Mouse (Mus musculus) embryo, embryonic 10 days (tissue): ENCODE measurements around the gene Slc35f3.

Experiments used
- DNase-seq: peaks from one replicate; pipeline ENCODE4 v3.0.0-alpha.2; 2015; ENCODE audit warnings: low spot score

Slc35f3 gene

GRCm38 (mm10) chr8:126404550-126404949 lies 106.2 kb downstream of the Slc35f3 start:
- DNase-seq = peak; percentile 81

GRCm38 (mm10) chr8:126405030-126405429 lies 106.7 kb downstream of the Slc35f3 start:
- DNase-seq = no peak

- DNase-seq = no peak
These were observed 122.5 kb downstream of the Slc35f3 start for GRCm38 (mm10) chr8:126420834-126421233.

GRCm38 (mm10) chr8:126422174-126422919 lies 124.0 kb downstream of the Slc35f3 start, which contains the start of gene Coa6:
TSS of gene Coa6 (plus strand) at chr8:126422515.
- DNase-seq = peak; percentile 97

- DNase-seq = peak; percentile 15
These were observed 124.6 kb downstream of the Slc35f3 start for GRCm38 (mm10) chr8:126422920-126423300.

- no peak for DNase-seq
These were observed 125.8 kb downstream of the Slc35f3 start for GRCm38 (mm10) chr8:126424163-126424562.

GRCm38 (mm10) chr8:126424946-126425345 lies 126.6 kb downstream of the Slc35f3 start:
- no peak for DNase-seq

GRCm38 (mm10) chr8:126429635-126430034 lies 131.3 kb downstream of the Slc35f3 start:
- no peak for DNase-seq

GRCm38 (mm10) chr8:126433827-126434226 lies 135.5 kb downstream of the Slc35f3 start:
- DNase-seq = no peak

DNA sequence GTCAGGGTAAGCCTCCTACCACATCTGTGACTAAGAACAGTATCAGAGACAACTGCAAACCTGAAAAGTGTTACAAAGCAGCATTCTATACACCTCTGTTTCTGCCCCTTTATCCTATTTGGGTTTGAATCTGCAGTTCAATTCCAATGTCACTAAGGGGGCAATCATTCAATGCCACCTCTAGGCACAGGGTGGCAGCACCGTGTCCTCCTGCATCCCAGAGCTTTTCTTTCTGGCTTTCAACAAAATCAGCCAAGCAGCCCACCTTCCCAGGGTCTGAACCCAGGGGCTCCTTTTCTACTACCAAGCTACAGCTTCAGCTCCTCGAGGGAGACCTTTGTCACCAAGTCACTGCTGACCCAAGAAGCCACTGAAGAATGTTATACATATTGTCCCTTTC lies 140.6 kb downstream of the Slc35f3 start:
- DNase-seq = no peak
